Mouse (Mus musculus): ENCODE data around the gene BC028528. TPM values are rescaled to one million over a fixed set of nuclear protein-coding genes. Genes with fewer than 3 reads are reported as not detected.

BC028528 gene
- total and polyA plus RNA-seq, 3 experiments: 8.5 to 14.5 (median 9.0) TPM

GRCm38 (mm10) chr3:95870976-95871375 is 20.8 kb downstream of the BC028528 start:
- 4% methylated on average over 15 of the region's 15 CpGs for WGBS

GRCm38 (mm10) chr3:95867408-95867807 is 24.4 kb downstream of the BC028528 start:
- no peak overlapping the region for H3K4me3 ChIP-seq
- intact Hi-C loops (cut with DNase I): no loop called here
- no peak overlapping the region for H3K27ac ChIP-seq
- H3K4me1 ChIP-seq (ENCODE audit: control insufficient read depth, insufficient read depth, low read length): peaks cover 3% of the 10 kb centered on the region
- no peak for DNase-seq
- H3K36me3 ChIP-seq (ENCODE audit: control insufficient read depth, insufficient read depth, low read length): peaks cover 4% of the 10 kb centered on the region
- H3K79me2 ChIP-seq (replicated peaks; ENCODE audit: control insufficient read depth, insufficient read depth, low read length): peaks cover 4% of the 10 kb centered on the region
- TF ChIP-seq POLR2A (IDR thresholded peaks at IDR 0.05; ENCODE audit: insufficient read depth, low read depth, low read length) (no peak), CTCF (IDR thresholded peaks at IDR 0.05) (no peak), EP300 (IDR thresholded peaks at IDR 0.05; ENCODE audit: insufficient read depth, low read depth, low read length) (no peak)
- H3K9ac ChIP-seq (ENCODE audit: low read depth, low read length): no peak overlapping the region
- no peaks in the 10 kb centered on the region for H3K27me3 ChIP-seq (ENCODE audit: control insufficient read depth, insufficient read depth, low read length)
- WGBS: 78% methylated on average over 2 of the region's 2 CpGs

More at GRCm38 (mm10) chr3:95870976-95871375, 20.8 kb downstream of the BC028528 start:
- peak overlapping the region; percentile 65 for H3K9ac ChIP-seq (ENCODE audit: low read depth, low read length)
- peak overlapping the region; percentile 68 for H3K4me3 ChIP-seq
- DNase-seq: no peak
- H3K4me1 ChIP-seq (ENCODE audit: control insufficient read depth, insufficient read depth, low read length): peaks cover 3% of the 10 kb centered on the region
- H3K36me3 ChIP-seq (ENCODE audit: control insufficient read depth, insufficient read depth, low read length): peaks cover 2% of the 10 kb centered on the region
- peaks cover 5% of the 10 kb centered on the region; the same call in 1 of the 2 replicates for H3K79me2 ChIP-seq (replicated peaks; ENCODE audit: control insufficient read depth, insufficient read depth, low read length)
- TF ChIP-seq EP300 (IDR thresholded peaks at IDR 0.05; ENCODE audit: insufficient read depth, low read depth, low read length) (no peak), CTCF (IDR thresholded peaks at IDR 0.05) (no peak), POLR2A (IDR thresholded peaks at IDR 0.05; ENCODE audit: insufficient read depth, low read depth, low read length) (no peak)
- intact Hi-C loops (cut with DNase I): no loop called here
- H3K27me3 ChIP-seq (ENCODE audit: control insufficient read depth, insufficient read depth, low read length): no peaks in the 10 kb centered on the region
- H3K27ac ChIP-seq: peak overlapping the region; percentile 77

- TF ChIP-seq POLR2A (IDR thresholded peaks at IDR 0.05; ENCODE audit: insufficient read depth, low read depth, low read length) (no peak), EP300 (IDR thresholded peaks at IDR 0.05; ENCODE audit: insufficient read depth, low read depth, low read length) (no peak), CTCF (IDR thresholded peaks at IDR 0.05) (no peak)
- Histone ChIP-seq H3K27me3 (ENCODE audit: control insufficient read depth, insufficient read depth, low read length) (no peaks in the 10 kb centered on the region), H3K4me3 (no peak overlapping the region), H3K27ac (no peak overlapping the region), H3K79me2 (replicated peaks; ENCODE audit: control insufficient read depth, insufficient read depth, low read length) (peaks cover 4% of the 10 kb centered on the region), H3K4me1 (ENCODE audit: control insufficient read depth, insufficient read depth, low read length) (peaks cover 2% of the 10 kb centered on the region), H3K9ac (ENCODE audit: low read depth, low read length) (no peak overlapping the region), H3K36me3 (ENCODE audit: control insufficient read depth, insufficient read depth, low read length) (peaks cover 4% of the 10 kb centered on the region)
- intact Hi-C loops (cut with DNase I): no loop called here
- 83% methylated on average over 5 of the region's 5 CpGs for WGBS
- DNase-seq: no peak
These were observed 25.7 kb downstream of the BC028528 start for GRCm38 (mm10) chr3:95866071-95866470.

DNA sequence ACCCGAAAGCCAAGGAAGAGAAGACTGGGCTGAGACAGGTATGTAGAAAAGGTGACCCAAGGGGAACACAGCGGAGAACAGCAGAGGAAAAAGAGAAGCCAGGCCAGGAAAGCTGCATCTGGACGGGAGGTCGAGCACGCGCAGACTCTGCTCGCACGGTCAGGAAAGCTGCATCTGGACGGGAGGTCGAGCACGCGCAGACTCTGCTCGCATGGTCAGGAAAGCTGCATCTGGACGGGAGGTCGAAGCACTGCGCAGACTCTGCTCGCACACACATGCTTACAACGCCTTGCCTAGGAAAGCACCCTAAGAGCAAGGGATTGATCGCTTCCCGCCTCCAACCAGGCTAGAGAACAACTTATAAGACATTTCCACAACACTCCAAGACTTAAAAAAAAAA is 26.2 kb downstream of the BC028528 start:
- peak overlapping the region; percentile 43; the same call in 1 of the 2 replicates for H3K9ac ChIP-seq (ENCODE audit: low read depth, low read length)
- no peak overlapping the region for H3K4me3 ChIP-seq
- H3K36me3 ChIP-seq (ENCODE audit: control insufficient read depth, insufficient read depth, low read length): peaks cover 4% of the 10 kb centered on the region
- no peak for DNase-seq
- intact Hi-C loops (cut with DNase I): no loop called here
- H3K79me2 ChIP-seq (replicated peaks; ENCODE audit: control insufficient read depth, insufficient read depth, low read length): peaks cover 4% of the 10 kb centered on the region
- H3K27me3 ChIP-seq (ENCODE audit: control insufficient read depth, insufficient read depth, low read length): no peaks in the 10 kb centered on the region
- peaks cover under 1% of the 10 kb centered on the region for H3K4me1 ChIP-seq (ENCODE audit: control insufficient read depth, insufficient read depth, low read length)
- no peak for TF ChIP-seq CTCF (IDR thresholded peaks at IDR 0.05)
- TF ChIP-seq POLR2A (IDR thresholded peaks at IDR 0.05; ENCODE audit: insufficient read depth, low read depth, low read length): no peak
- TF ChIP-seq EP300 (IDR thresholded peaks at IDR 0.05; ENCODE audit: insufficient read depth, low read depth, low read length): no peak
- 89% methylated on average over 20 of the region's 20 CpGs for WGBS
- peak overlapping the region; percentile 53 for H3K27ac ChIP-seq

- Histone ChIP-seq H3K79me2 (replicated peaks; ENCODE audit: control insufficient read depth, insufficient read depth, low read length) (peaks cover 4% of the 10 kb centered on the region), H3K4me1 (ENCODE audit: control insufficient read depth, insufficient read depth, low read length) (no peaks in the 10 kb centered on the region; the same call in none of the 2 replicates), H3K27me3 (ENCODE audit: control insufficient read depth, insufficient read depth, low read length) (no peaks in the 10 kb centered on the region), H3K9ac (ENCODE audit: low read depth, low read length) (no peak overlapping the region), H3K4me3 (no peak overlapping the region), H3K27ac (peak overlapping the region; percentile 53), H3K36me3 (ENCODE audit: control insufficient read depth, insufficient read depth, low read length) (peaks cover 4% of the 10 kb centered on the region)
- DNase-seq: peak; percentile 28 to 55
- WGBS: 67% methylated on average over 5 of the region's 5 CpGs
- TF ChIP-seq CTCF (IDR thresholded peaks at IDR 0.05) (no peak), EP300 (IDR thresholded peaks at IDR 0.05; ENCODE audit: insufficient read depth, low read depth, low read length) (no peak)
- intact Hi-C loops (cut with DNase I): no loop called here
These were observed 26.8 kb downstream of the BC028528 start for GRCm38 (mm10) chr3:95865050-95865449.

DNA sequence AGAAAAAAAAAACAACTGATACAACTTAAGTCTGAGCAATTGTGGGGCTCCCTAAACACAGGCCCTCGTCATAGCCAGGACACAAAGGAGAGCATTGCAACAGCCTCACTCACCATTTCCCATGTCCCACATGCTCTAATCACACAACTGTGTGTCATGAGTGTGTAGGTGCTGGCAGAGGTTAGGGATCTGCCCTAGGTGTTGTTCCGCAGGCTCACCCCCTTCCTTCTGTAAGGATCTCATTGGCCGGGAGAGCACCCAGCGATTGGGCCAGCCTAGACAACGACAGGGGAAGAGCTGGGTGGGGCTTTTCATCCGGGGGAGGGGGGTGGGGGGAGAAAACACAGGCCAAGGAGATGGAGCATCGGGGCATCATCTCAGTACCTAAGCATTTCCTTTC is 28.2 kb downstream of the BC028528 start:
- 54% methylated on average over 7 of the region's 7 CpGs for WGBS
- TF ChIP-seq POLR2A (IDR thresholded peaks at IDR 0.05; ENCODE audit: insufficient read depth, low read depth, low read length) (no peak), EP300 (IDR thresholded peaks at IDR 0.05; ENCODE audit: insufficient read depth, low read depth, low read length) (no peak), CTCF (IDR thresholded peaks at IDR 0.05) (no peak)
- Histone ChIP-seq H3K4me3 (no peak overlapping the region), H3K79me2 (replicated peaks; ENCODE audit: control insufficient read depth, insufficient read depth, low read length) (peaks cover 1% of the 10 kb centered on the region; the same call in 1 of the 2 replicates), H3K36me3 (ENCODE audit: control insufficient read depth, insufficient read depth, low read length) (peaks cover 4% of the 10 kb centered on the region), H3K4me1 (ENCODE audit: control insufficient read depth, insufficient read depth, low read length) (no peaks in the 10 kb centered on the region; the same call in 1 of the 2 replicates), H3K27ac (peak overlapping the region; percentile 38; the same call in 1 of the 2 replicates), H3K27me3 (ENCODE audit: control insufficient read depth, insufficient read depth, low read length) (no peaks in the 10 kb centered on the region), H3K9ac (ENCODE audit: low read depth, low read length) (no peak overlapping the region)
- intact Hi-C loops (cut with DNase I): no loop called here
- no peak for DNase-seq
